Mouse (Mus musculus): ENCODE data around the gene Mnd1.

GRCm38 (mm10) chr3:84193881-84194280 is 38.3 kb upstream of the Mnd1 start:
- TF ChIP-seq CTCF (IDR thresholded peaks at IDR 0.05; ENCODE audit: low read depth) (no peak), EP300 (IDR thresholded peaks at IDR 0.05; ENCODE audit: low read depth) (no peak)
